Mouse (Mus musculus): ENCODE results near the gene Dnaaf5. TPM values are rescaled to one million over a fixed set of nuclear protein-coding genes. Genes with fewer than 3 reads are reported as not detected.

Gene Dnaaf5
- polyA plus RNA-seq, 1 experiment from 2014 or later, result 3.1 TPM

DNA sequence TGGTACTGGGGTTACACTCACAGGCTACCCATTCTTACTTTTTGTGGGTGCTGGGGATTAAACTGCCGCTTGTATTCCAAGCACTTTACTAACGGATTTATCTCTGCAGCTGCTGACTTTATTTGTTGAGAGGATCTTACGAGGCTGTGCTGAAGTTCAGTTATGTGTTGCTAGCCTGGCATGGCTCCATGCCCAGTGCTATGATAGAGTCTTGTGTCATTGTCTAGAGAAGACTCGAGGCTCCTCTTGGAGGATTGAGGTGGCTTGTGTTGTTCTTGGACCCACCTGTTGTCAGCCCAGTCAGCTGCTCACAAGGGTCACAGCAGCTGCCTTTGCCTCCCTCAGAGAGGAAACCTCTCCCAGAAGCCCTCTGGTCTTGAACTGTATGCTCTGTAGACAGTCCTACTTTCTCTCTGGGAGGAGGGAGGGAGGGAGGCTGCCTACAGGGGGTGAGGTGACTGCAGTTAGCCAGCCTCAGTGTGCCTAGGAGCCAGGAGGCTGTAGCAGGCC is 70.0 kb downstream of the Dnaaf5 start:
- 87% methylated on average over 4 of the region's 4 CpGs for WGBS
- H3K4me3 ChIP-seq, result no peak overlapping the region
- H3K27me3 ChIP-seq, result no peaks in the 10 kb centered on the region
- no peak overlapping the region for H3K27ac ChIP-seq
- peaks cover 62% of the 10 kb centered on the region for H3K36me3 ChIP-seq (ENCODE audit: poor library complexity, severe bottlenecking)
- H3K4me2 ChIP-seq, result no peak overlapping the region
- no peaks in the 10 kb centered on the region for H3K4me1 ChIP-seq
- ATAC-seq, result no peak
- H3K9me3 ChIP-seq (replicated peaks), result no peaks in the 10 kb centered on the region
- no peak overlapping the region for H3K9ac ChIP-seq

DNA sequence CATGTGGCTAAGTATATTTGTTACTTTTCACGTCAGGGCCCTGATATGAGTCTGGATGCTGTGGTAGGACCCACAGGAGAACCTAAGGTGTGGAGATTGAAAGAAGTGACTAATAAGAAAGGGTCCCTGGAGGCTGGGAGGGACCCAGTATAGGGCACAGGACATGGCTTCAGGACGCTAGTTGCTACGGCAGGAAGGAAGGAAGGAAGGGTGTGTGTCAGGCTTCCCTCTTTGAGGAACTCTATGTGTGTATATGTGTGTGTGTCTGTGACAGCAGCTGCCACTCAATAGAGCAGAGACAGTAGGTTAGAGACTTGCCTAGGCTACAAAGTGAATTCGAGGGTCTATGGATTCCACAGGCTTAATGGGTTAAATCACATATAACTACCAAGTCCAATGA is 70.6 kb downstream of the Dnaaf5 start:
- no peaks in the 10 kb centered on the region for H3K9me3 ChIP-seq (replicated peaks)
- no peak overlapping the region for H3K27ac ChIP-seq
- no peak overlapping the region for H3K4me2 ChIP-seq
- H3K9ac ChIP-seq, result no peak overlapping the region
- 97% methylated on average over 4 of the region's 4 CpGs for WGBS
- ATAC-seq, result no peak
- no peaks in the 10 kb centered on the region for H3K27me3 ChIP-seq
- H3K4me3 ChIP-seq, result no peak overlapping the region
- H3K36me3 ChIP-seq (ENCODE audit: poor library complexity, severe bottlenecking), result peaks cover 62% of the 10 kb centered on the region
- H3K4me1 ChIP-seq, result no peaks in the 10 kb centered on the region

DNA sequence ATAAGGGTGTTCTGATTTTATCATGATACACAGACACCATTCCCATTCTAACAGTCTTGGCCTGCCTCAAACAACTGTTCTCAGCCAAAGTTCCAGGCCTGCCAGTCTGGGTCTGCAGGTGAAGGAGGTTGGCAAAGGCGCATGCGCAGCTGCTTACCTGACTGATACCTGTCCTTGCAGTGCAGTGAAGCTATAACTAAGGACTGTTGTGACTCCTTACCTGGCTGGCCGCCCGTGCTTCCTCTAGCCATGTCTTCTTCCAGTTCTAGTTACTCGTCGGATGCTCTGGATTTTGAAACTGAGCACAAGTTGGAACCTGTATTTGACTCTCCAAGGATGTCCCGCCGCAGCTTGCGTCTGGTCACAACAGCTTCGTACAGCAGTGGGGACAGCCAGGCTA is 73.3 kb downstream of the Dnaaf5 start:
- no peaks in the 10 kb centered on the region for H3K27me3 ChIP-seq
- H3K27ac ChIP-seq, result no peak overlapping the region
- H3K4me3 ChIP-seq, result no peak overlapping the region
- no peak overlapping the region for H3K4me2 ChIP-seq
- H3K4me1 ChIP-seq, result no peaks in the 10 kb centered on the region
- H3K36me3 ChIP-seq (ENCODE audit: poor library complexity, severe bottlenecking), result peaks cover 73% of the 10 kb centered on the region
- H3K9ac ChIP-seq, result no peak overlapping the region
- ATAC-seq, result no peak
- no peaks in the 10 kb centered on the region for H3K9me3 ChIP-seq (replicated peaks)
- 94% methylated on average over 10 of the region's 10 CpGs for WGBS

DNA sequence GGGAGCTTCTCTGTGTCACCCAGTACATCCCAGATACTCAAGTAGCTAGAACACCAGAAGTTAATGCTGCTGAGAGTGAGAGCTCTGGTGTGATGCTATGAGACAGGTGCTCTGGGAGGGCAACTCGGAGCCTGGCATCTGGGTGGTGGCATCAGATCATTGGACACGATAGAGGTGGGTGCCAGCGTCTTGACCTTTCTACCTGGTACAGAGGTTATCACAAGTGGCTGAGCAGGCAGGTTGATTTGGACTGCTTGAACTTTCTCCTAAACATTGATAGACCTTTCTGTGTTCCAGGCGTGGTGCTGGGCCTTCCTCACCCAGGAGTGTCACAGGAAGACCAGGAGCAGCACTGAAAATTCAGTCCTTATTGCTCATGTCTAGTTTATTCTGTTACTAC is 77.2 kb downstream of the Dnaaf5 start:
- peaks cover 86% of the 10 kb centered on the region for H3K36me3 ChIP-seq (ENCODE audit: poor library complexity, severe bottlenecking)
- no peak overlapping the region for H3K27ac ChIP-seq
- no peaks in the 10 kb centered on the region for H3K4me1 ChIP-seq
- no peak overlapping the region for H3K4me2 ChIP-seq
- no peak overlapping the region for H3K9ac ChIP-seq
- no peaks in the 10 kb centered on the region for H3K9me3 ChIP-seq (replicated peaks)
- ATAC-seq, result no peak
- 86% methylated on average over 4 of the region's 4 CpGs for WGBS
- H3K27me3 ChIP-seq, result no peaks in the 10 kb centered on the region
- no peak overlapping the region for H3K4me3 ChIP-seq

DNA sequence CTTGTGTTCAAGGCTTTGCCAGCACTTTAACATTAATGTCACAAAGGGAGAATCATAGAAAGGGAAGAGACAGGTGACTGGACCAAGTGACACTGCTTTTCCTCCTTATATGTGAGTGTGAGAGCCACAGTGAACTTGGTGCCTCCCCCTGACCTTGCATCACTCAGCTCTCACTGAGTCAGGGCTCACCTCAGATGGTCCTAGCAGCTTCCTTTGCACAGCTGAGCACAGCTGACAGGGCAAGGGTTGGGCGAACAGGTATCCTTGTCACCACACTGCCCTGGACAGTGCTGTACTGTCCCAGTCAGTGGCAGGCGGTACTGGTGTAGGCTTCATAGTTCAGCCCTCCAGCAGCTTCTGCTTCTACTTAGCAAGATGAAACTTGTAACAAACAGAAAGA is 77.6 kb downstream of the Dnaaf5 start:
- Histone ChIP-seq H3K4me2 (no peak overlapping the region), H3K4me3 (no peak overlapping the region), H3K9ac (no peak overlapping the region), H3K27ac (no peak overlapping the region), H3K9me3 (replicated peaks) (no peaks in the 10 kb centered on the region), H3K36me3 (ENCODE audit: poor library complexity, severe bottlenecking) (peaks cover 87% of the 10 kb centered on the region), H3K27me3 (no peaks in the 10 kb centered on the region), H3K4me1 (no peaks in the 10 kb centered on the region)
- no peak for ATAC-seq
- WGBS, result 95% methylated on average over 2 of the region's 2 CpGs

DNA sequence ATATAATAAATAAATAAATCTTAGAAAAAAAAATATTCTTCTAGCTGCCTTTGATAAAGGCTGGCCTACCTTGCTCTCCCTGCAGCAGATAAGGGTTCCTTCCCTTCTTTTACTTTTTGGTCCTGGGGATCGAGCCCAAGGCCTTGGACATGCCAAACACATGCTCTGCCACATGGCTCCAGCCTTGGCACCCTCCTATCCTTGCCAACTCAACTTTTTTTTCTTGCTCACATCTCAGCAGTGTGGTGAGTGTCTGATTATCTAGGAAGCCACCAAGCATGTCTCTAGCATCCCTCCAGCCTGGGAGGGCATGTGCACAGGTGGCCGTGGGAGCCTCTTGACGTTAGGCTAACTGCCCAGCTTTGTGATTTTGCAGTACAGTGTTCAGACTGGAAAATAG is 78.3 kb downstream of the Dnaaf5 start:
- Histone ChIP-seq H3K36me3 (ENCODE audit: poor library complexity, severe bottlenecking) (peaks cover 89% of the 10 kb centered on the region), H3K27ac (no peak overlapping the region), H3K27me3 (no peaks in the 10 kb centered on the region), H3K9ac (no peak overlapping the region), H3K4me2 (no peak overlapping the region), H3K4me1 (no peaks in the 10 kb centered on the region), H3K4me3 (no peak overlapping the region), H3K9me3 (replicated peaks) (no peaks in the 10 kb centered on the region)
- ATAC-seq, result no peak
- 98% methylated on average over 3 of the region's 3 CpGs for WGBS

DNA sequence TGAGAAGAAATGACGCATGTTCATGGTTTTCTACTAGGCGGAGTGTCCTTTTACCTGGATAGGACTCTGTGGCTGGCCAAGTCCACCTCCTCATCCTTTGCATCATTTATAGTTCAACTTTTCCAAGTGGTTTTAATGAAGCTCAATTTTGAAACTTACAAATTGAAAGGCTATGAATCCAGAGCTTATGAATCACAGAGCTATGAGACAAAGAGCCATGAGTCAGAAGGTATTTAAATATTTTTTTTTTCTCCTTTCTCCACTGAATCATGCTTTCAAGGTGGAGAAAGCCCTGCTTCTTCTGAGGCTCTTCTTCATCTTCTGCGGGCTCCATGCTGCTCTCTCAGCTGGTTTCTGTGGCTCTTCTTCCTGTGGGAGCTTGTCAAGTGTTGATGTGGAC is 79.7 kb downstream of the Dnaaf5 start:
- 95% methylated on average over 3 of the region's 3 CpGs for WGBS
- H3K4me1 ChIP-seq, result no peaks in the 10 kb centered on the region

DNA sequence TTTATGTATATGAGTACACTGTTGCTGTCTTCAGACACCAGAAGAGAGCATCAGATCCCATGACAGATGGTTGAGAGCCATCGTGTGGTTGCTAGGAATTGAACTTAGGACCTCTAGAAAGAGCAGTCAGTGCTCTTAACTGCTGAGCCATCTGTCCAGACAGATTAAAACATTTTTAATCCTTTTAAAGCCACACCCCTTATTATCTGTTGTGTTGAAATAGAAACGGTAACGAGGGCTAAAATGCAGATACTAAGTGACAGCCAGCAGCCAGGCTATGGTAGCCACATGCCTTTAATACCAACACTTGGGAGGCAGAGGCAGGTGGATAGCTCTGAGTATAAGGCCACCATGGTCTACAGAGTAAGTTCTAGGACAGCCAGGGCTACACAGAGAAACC is 82.1 kb downstream of the Dnaaf5 start:
- ATAC-seq, result no peak
- H3K27ac ChIP-seq, result no peak overlapping the region
- WGBS, result 77% methylated on average over 3 of the region's 3 CpGs
- no peak overlapping the region for H3K4me3 ChIP-seq
- H3K9me3 ChIP-seq (replicated peaks), result no peaks in the 10 kb centered on the region
- peaks cover 91% of the 10 kb centered on the region for H3K36me3 ChIP-seq (ENCODE audit: poor library complexity, severe bottlenecking)
- no peaks in the 10 kb centered on the region for H3K27me3 ChIP-seq
- H3K4me1 ChIP-seq, result no peaks in the 10 kb centered on the region
- H3K9ac ChIP-seq, result no peak overlapping the region
- no peak overlapping the region for H3K4me2 ChIP-seq

More for the DNA sequence above, 79.7 kb downstream of the Dnaaf5 start:
- Histone ChIP-seq H3K4me3 (no peak overlapping the region), H3K36me3 (ENCODE audit: poor library complexity, severe bottlenecking) (peaks cover 89% of the 10 kb centered on the region), H3K27me3 (no peaks in the 10 kb centered on the region), H3K4me2 (no peak overlapping the region), H3K9me3 (replicated peaks) (no peaks in the 10 kb centered on the region), H3K9ac (no peak overlapping the region), H3K27ac (no peak overlapping the region)
- ATAC-seq, result no peak

DNA sequence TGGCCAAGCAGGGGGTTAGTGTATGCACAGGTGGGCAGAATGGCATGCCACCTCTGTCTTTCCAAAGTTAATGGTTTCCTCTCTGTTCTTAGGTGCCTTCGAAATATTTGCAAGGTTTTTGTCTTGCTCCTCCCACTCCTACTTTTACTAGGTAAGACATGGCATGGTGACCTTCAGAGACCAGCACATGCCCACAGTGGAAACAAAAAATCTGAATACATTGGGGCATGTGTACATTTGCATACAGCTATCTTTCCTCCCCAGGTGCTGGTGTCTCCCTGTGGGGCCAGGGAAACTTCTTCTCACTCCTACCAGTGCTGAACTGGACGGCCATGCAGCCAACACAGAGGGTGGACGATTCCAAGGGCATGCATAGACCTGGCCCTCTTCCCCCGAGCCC is 84.4 kb downstream of the Dnaaf5 start:
- no peak overlapping the region for H3K4me3 ChIP-seq
- ATAC-seq, result no peak
- H3K27me3 ChIP-seq, result no peaks in the 10 kb centered on the region
- H3K9ac ChIP-seq, result no peak overlapping the region
- no peaks in the 10 kb centered on the region for H3K4me1 ChIP-seq
- H3K9me3 ChIP-seq (replicated peaks), result no peaks in the 10 kb centered on the region
- peaks cover 91% of the 10 kb centered on the region for H3K36me3 ChIP-seq (ENCODE audit: poor library complexity, severe bottlenecking)
- 90% methylated on average over 4 of the region's 4 CpGs for WGBS
- no peak overlapping the region for H3K4me2 ChIP-seq
- no peak overlapping the region for H3K27ac ChIP-seq

Other genes starting within 250 kb of the Dnaaf5 start
- gene Pdgfa, start 152.9 kb upstream of the Dnaaf5 start, polyA plus RNA-seq (2015; fragmentation: Nextera tagmentation; extraction: Ambion mirVana), result 7.7 and 10.3 TPM in 2 replicates
- gene Prkar1b, start 222 bp upstream of the Dnaaf5 start, polyA plus RNA-seq (2015; fragmentation: Nextera tagmentation; extraction: Ambion mirVana), result 63.4 and 87.2 TPM in 2 replicates
- gene Sun1, start 50.4 kb downstream of the Dnaaf5 start, polyA plus RNA-seq (2015; fragmentation: Nextera tagmentation; extraction: Ambion mirVana), result 43.9 and 50.2 TPM in 2 replicates
- 122 and 137 TPM in 2 replicates for gene Get4, start 102.1 kb downstream of the Dnaaf5 start, polyA plus RNA-seq (2015; fragmentation: Nextera tagmentation; extraction: Ambion mirVana)
- 3.8 and 7.0 TPM in 2 replicates for gene Adap1, start 175.4 kb downstream of the Dnaaf5 start, polyA plus RNA-seq (2015; fragmentation: Nextera tagmentation; extraction: Ambion mirVana)
- 111 and 117 TPM in 2 replicates for gene Cox19, start 201.2 kb downstream of the Dnaaf5 start, polyA plus RNA-seq (2015; fragmentation: Nextera tagmentation; extraction: Ambion mirVana)
- gene Cyp2w1, start 202.4 kb downstream of the Dnaaf5 start, polyA plus RNA-seq (2015; fragmentation: Nextera tagmentation; extraction: Ambion mirVana), result not detected in 2 replicates
- gene Gpr146, start 227.5 kb downstream of the Dnaaf5 start, polyA plus RNA-seq (2015; fragmentation: Nextera tagmentation; extraction: Ambion mirVana), result 0.93 and 0.97 TPM in 2 replicates